Mouse (Mus musculus) embryonic stem cell, embryonic (primary cell): Measurements from ENCODE around the gene Teddm2.

Experiments
- CTCF ChIA-PET, 4 experiments: fragments of 300-600 bp in 2 of 4; fragments of 350-600 bp in 2 of 4; sonication (Branson Sonifier 250); formaldehyde crosslinking; loops; one replicate each; lab custom pipeline; 2022; ENCODE audit warnings: inconsistent platforms in 2 of 4; lab: Charles Lee
- POLR2A ChIA-PET, 4 experiments: fragments of 300-600 bp in 2 of 4; fragments of 350-600 bp in 2 of 4; sonication (Branson Sonifier 250); formaldehyde crosslinking; loops; one replicate each; lab custom pipeline; 2022; ENCODE audit warnings: antibody characterized with exemption in 4 of 4, inconsistent platforms in 1 of 4; lab: Charles Lee

The Teddm2 gene

GRCm38 (mm10) chr1:153909963-153910291 is 9.9 kb upstream of the Teddm2 start:
- POLR2A ChIA-PET: interaction anchor here in 3 of 4 experiments (1.0 to 4.0 kb wide), 4 partner anchors 9 to 171 kb away, joined by 3 to 29 read pairs (median 9); partner anchors contain the start of genes Glul (in 3 of the 3) and Teddm2 (in 3 of the 3)
- CTCF ChIA-PET: interaction anchor here in 1 of 4 experiments (0.9 kb wide), 1 partner anchor 9 kb away, joined by 3 read pairs; no protein-coding TSS in a partner anchor

DNA sequence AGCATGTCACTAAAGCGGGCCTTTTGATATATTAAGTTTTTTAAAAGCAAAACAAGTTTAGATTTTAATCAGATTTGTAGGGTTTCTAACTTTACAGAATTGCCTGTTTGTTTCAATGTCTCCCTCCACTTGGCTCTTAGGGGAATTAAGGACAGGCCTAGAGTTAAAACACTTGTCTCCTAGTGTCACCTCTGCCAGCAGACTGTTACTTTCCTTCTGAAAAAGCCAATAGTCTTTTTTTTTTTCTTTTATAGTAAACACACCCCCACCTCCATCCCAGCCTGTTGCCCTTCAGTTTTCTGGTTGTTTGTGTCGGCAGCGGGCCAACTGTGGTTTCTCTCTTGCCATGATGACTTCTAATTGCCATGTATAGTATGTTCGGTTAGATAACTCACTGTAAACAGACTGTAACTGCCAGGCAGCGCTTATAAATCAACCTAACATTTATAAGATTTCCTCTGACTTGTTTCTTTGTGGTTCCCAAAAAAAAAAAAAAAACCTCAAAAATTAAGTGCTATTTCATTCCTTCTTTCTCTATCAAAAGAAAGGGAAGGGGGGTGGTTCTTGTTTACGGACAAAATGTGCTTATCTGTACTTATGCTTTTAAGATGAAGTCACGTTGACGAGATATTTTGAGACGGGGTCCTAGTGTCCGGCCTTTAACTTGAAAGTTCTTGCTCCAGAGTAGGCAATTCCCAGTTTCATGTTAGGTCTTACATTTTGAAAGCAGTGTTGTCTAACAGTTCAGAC is 9.4 kb upstream of the Teddm2 start:
- CTCF ChIA-PET: no interaction called here
- POLR2A ChIA-PET: interaction anchor here in 2 of 4 experiments (0.8 to 4.0 kb wide), 3 partner anchors 9 to 10 kb away, joined by 3 to 29 read pairs (median 11); partner anchors contain the start of genes Glul (in 2 of the 2) and Teddm2 (in 2 of the 2)

GRCm38 (mm10) chr1:153908741-153909140 is 8.7 kb upstream of the Teddm2 start:
- ChIA-PET CTCF (no interaction called here), POLR2A (interaction anchor here in 3 of 4 experiments (0.8 to 1.8 kb wide), 4 partner anchors 9 to 11 kb away, joined by 3 to 11 read pairs (median 6); partner anchors contain the start of genes Glul (in 3 of the 3) and Teddm2 (in 3 of the 3))

- ChIA-PET CTCF (interaction anchor here in 1 of 4 experiments (0.6 kb wide), 1 partner anchor 211 kb away, joined by 3 read pairs; no protein-coding TSS in a partner anchor), POLR2A (interaction anchor here in 2 of 4 experiments (1.2 to 1.8 kb wide), 3 partner anchors 8 to 11 kb away, joined by 4 to 11 read pairs (median 9); partner anchors contain the start of genes Glul (in 2 of the 2) and Teddm2 (in 2 of the 2))
Measured at GRCm38 (mm10) chr1:153908208-153908607, 8.2 kb upstream of the Teddm2 start.

DNA sequence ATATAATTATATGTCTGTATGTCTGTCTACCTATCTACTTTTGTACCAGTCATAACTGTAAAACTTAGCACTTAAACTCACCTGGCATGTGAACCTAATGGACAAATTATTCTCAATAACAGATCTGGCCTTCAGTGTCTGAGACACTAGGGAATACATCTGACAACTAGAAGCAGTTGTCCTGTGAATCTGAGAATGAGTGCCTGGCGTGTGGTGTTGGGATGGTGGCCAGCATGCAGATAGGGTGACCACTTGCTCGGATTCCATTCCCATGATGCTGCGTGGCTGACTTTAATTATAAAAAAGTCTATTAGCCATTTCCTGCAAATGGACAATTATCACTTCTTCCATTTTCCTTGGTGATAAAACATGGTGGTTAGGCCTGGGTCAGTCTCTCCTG is 5.9 kb upstream of the Teddm2 start:
- ChIA-PET POLR2A (no interaction called here), CTCF (no interaction called here)

DNA sequence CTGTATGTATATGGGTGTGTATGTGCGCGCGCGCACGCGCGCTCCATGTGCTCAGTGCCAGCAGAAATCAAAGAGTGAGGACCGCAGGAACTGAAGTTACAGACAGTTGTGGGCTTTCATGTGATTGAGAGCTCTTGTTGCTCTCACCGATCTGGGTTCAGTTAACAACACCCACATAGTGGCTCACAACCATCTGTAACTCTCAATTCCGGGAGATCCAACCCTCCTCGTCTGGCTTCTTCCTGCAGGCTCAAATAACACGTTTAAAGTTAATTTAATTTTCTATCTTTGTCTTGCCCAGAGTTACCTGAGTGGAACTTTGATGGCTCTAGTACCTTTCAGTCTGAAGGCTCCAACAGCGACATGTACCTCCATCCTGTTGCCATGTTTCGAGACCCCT is 4.2 kb upstream of the Teddm2 start:
- CTCF ChIA-PET: no interaction called here
- POLR2A ChIA-PET: interaction anchor here in 1 of 4 experiments (1.2 kb wide), 1 partner anchor 19 kb away, joined by 3 read pairs; no protein-coding TSS in a partner anchor

DNA sequence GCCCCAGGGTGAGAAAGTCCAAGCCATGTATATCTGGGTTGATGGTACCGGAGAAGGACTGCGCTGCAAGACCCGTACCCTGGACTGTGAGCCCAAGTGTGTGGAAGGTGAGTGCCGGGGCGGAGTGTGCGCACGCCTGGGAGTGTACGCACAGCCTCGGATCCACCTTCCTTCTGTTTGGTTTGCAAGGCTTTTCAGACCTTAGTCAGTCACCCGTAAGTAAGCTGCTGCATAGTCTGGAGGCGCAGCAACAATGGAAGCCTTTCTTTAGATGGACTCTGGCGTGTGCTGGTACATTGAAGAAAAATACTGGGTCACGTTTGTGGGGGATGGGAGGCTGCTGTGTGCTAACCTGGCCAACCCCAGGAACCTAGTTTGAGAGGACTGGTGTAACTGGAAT is 3.0 kb upstream of the Teddm2 start:
- POLR2A ChIA-PET: interaction anchor here in 1 of 4 experiments (0.6 kb wide), 1 partner anchor 754 kb away, joined by 3 read pairs; no protein-coding TSS in a partner anchor
- CTCF ChIA-PET: no interaction called here

DNA sequence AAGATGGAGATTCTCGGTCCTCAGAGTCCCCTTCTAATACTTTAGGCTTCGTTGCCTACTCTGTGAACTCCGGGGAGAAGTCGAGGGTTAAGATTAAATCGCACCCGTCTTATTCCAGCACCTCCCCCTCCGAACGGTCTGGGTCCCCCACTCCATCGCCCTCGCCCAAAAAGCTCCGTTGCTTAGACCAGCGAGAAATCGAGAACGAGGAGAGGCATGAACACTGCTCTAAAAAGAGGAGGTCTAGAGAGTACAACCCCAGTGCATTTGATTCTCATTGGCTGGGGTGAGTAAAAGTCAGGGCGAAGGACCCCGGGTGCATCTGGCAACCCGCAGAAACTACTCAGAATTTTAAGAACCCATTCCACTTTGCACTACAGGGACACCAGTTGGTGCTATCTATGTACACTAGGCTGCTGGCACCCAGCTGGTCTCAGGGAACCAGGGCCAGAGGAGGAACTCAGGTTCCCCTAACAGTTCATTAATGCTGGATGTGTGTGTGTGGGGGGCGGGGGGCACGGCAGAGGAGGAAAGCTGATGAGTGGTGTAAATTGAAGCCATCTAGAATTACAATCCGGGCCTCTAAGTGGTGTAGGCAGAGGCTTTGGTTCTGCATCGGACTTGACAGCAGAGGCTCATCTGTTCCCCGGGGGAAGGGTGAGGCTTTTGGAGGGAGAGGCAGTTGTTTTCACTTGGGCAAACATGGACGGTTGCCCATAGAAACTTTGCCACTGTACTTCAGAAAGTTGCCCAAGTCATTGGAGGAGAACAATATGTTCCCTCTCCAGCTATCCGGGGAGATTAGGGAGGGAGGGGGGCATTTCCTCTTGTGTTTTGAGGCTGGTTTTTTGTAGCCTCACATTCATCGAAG is 1.1 kb upstream of the Teddm2 start:
- ChIA-PET POLR2A (interaction anchor here in 3 of 4 experiments (0.5 to 3.3 kb wide), 38 partner anchors 7 to 1250 kb away, joined by 3 to 37 read pairs (median 7); partner anchors contain the start of genes Ier5 (in 2 of the 3) and Teddm1a (in 1 of the 3)), CTCF (interaction anchor here in 2 of 4 experiments (0.7 to 1.7 kb wide), 2 partner anchors 9 to 11 kb away, joined by 3 read pairs; no protein-coding TSS in a partner anchor)

GRCm38 (mm10) chr1:153900381-153900780 is 353 bp upstream of the Teddm2 start:
- CTCF ChIA-PET: interaction anchor here (0.6 to 1.7 kb wide), 8 partner anchors 10 to 283 kb away, joined by 3 to 11 read pairs (median 3); partner anchors contain the start of gene Rnasel (in 1 of the 4)

DNA sequence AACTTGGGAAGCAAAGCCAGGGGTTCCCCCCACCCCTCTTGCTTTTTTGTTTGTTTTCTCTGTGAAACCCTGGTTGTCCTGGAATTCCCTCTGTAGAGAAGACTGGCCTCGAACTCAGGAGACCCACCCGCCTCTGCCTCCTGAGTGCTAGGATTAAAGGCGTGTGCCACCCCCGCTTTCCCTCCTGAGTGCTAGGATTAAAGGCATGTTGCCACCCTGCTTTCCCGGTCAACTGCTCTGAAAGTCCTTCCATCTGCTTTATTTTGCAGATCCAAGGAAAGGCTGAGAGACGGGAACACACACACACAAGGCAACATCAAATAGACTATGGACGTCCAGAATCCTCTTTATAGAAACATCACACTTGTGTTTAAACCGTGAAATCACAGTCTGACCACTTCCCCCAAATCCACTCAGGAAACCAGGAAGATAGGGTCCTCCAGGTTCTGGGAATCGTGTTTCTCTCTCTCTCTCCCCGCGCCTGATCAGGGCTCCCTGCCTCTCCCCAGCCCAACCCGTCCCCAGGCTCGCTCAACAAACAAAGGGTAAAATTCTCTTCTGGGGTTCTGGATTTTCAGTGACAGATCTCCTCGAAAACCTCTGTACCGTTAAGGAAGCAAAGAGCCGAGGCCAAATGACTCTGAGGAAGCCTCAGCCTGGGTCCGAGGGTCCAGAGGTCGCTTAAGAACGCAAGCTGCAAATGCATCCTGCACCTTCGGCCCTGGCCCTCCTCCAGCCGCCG is 868 bp downstream of the Teddm2 start:
- CTCF ChIA-PET: interaction anchor here (0.6 to 1.7 kb wide), 9 partner anchors 13 to 343 kb away, joined by 3 to 11 read pairs (median 3); partner anchors contain the start of gene Rnasel (in 1 of the 4)

More at GRCm38 (mm10) chr1:153900381-153900780, 353 bp upstream of the Teddm2 start:
- POLR2A ChIA-PET: interaction anchor here (0.7 to 3.3 kb wide), 68 partner anchors 8 to 1199 kb away, joined by 3 to 37 read pairs (median 6); partner anchors contain the start of genes Ier5 (in 2 of the 4) and Rnasel (in 2 of the 4)

DNA sequence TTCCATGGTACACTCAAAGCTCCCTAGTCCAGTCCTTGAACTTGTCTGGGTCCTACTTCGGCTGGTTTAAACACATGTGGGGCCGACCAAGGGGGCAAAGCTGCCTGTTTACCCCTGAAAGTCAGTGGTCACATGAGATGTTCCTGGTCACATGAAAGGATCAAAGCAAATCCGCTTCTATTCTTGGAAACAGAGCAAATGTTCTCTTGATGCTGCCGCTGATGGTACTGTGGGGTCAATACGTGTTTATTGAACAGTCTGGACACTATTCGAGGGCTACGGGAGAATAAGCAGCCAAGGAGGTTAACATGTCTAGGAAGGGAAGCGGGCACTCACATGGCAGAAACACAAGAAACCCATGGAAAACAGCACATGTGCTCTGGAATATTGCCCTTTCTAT is 2.8 kb downstream of the Teddm2 start:
- ChIA-PET POLR2A (interaction anchor here in 3 of 4 experiments (0.6 to 2.7 kb wide), 9 partner anchors 9 to 1159 kb away, joined by 3 to 7 read pairs (median 3); no protein-coding TSS in a partner anchor), CTCF (interaction anchor here in 3 of 4 experiments (0.7 to 4.3 kb wide), 4 partner anchors 181 to 221 kb away, joined by 3 to 36 read pairs (median 19); no protein-coding TSS in a partner anchor)

More for the DNA sequence above, 868 bp downstream of the Teddm2 start:
- POLR2A ChIA-PET: interaction anchor here (0.5 to 3.3 kb wide), 82 partner anchors 9 to 1604 kb away, joined by 3 to 37 read pairs (median 5); partner anchors contain the start of genes Npl (in 2 of the 4), Rnasel (in 2 of the 4) and Ier5 (in 1 of the 4)

GRCm38 (mm10) chr1:153894979-153895378 is 5.0 kb downstream of the Teddm2 start:
- ChIA-PET POLR2A (interaction anchor here in 2 of 4 experiments (0.8 to 2.7 kb wide), 3 partner anchors 17 to 224 kb away, joined by 3 to 7 read pairs (median 5); no protein-coding TSS in a partner anchor), CTCF (interaction anchor here in 3 of 4 experiments (0.6 to 4.3 kb wide), 10 partner anchors 138 to 1112 kb away, joined by 3 to 36 read pairs (median 4); no protein-coding TSS in a partner anchor)

- POLR2A ChIA-PET: interaction anchor here in 1 of 4 experiments (0.6 to 2.7 kb wide), 2 partner anchors 28 to 224 kb away, joined by 3 to 7 read pairs; no protein-coding TSS in a partner anchor
- CTCF ChIA-PET: interaction anchor here in 2 of 4 experiments (0.6 to 4.3 kb wide), 5 partner anchors 223 to 286 kb away, joined by 3 to 36 read pairs (median 4); no protein-coding TSS in a partner anchor
Measured at GRCm38 (mm10) chr1:153894201-153894893, 5.7 kb downstream of the Teddm2 start.

DNA sequence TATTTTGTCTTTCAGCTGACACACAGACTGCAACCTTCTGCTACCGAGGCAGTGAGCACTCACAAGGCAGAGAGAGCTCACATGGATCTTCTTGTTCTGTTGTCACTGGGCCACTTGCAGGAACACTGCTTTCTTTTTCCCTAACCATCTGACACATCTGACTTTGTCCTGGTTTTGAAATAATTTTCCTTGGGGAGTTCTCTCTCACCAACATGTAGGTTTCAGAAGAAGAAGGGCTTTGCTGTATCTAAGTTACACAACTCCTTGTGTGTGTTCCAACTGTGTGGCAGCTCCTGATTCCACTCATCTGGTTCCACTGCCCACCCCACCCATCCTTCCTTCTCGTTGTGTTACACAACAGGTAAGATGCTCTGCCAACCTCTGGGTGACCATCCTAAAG is 6.3 kb downstream of the Teddm2 start:
- ChIA-PET CTCF (interaction anchor here in 2 of 4 experiments (4.2 to 4.3 kb wide), 2 partner anchors 224 to 225 kb away, joined by 35 to 36 read pairs; no protein-coding TSS in a partner anchor), POLR2A (interaction anchor here in 1 of 4 experiments (0.6 kb wide), 1 partner anchor 29 kb away, joined by 3 read pairs; no protein-coding TSS in a partner anchor)

DNA sequence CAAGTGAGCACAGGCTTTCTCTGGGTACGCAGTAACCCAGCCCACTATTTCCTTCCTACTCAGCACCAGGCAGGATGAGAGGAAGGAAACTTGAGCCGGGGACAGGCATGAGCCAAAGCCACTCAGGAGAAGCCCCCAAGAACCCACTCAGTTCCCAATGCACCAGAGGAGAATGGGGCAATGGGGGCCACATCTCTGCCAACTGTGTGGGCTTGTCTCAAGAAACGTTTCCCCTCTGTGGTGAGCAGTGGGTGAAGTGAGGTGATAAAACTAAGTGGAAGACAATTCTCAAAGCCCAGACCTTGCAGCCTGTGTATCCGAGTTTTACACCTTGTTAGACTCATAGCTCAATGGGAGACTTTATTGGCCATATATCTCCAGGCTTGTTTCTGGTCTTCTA is 8.6 kb downstream of the Teddm2 start, which contains the start of gene Teddm1a:
Gene Teddm1a, plus strand, starts transcription at position 301 of the 400 bp plus-strand sequence.
- ChIA-PET POLR2A (interaction anchor here in 1 of 4 experiments (0.9 kb wide), 1 partner anchor 10 kb away, joined by 3 read pairs; no protein-coding TSS in a partner anchor), CTCF (interaction anchor here in 1 of 4 experiments (0.5 kb wide), 1 partner anchor 273 kb away, joined by 3 read pairs; no protein-coding TSS in a partner anchor)

DNA sequence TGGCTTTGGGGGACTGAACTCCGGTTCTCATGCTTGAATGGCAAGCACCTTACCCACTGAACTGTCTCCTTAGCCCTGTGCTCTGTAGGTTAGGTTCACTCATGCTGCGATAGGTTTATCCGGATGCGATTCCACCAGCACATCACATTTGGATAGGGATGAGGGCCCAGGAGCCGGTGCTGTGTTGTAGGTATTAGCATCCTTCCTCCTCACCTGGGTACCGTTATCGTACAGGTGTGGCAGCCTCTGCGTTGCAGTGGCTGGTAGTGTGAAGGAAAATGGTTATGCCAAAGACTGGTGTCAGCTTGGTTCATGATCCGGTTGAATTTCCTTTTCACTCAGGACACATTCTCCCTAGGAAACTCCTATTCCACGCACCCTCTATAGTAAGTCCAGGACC is 9.9 kb downstream of the Teddm2 start:
- POLR2A ChIA-PET: no interaction called here

More for the DNA sequence above, 9.9 kb downstream of the Teddm2 start:
- CTCF ChIA-PET: no interaction called here
